Mouse (Mus musculus) hindbrain, embryonic 13.5 days (tissue): Measurements from ENCODE around the gene Ttc28. TPM values are rescaled to one million over a fixed set of nuclear protein-coding genes. Genes with fewer than 3 reads are reported as not detected.
"Not testable (repeated sequence)": the region's sequence is repeated elsewhere in the genome, so short reads cannot be mapped to it uniquely, and the experiment has no call there.

Source experiments
- ATAC-seq: fragments of 200-750 bp; cut with Nextera tagmentation; 2 replicates; pipeline ENCODE4 v1.8.0; 2017; ENCODE audit warnings: moderate TSS enrichment; ENCODE audit not compliant: low FRiP score
- H3K27ac ChIP-seq: fragments of 300-500 bp; sonication (generic); 2 replicates; pipeline ENCODE4 v1.5.1; 2015; ENCODE audit warnings: inconsistent platforms, mild to moderate bottlenecking, moderate library complexity
- H3K27me3 ChIP-seq: fragments of 300-500 bp; sonication (generic); 2 replicates; pipeline ENCODE4 v1.6.1; 2015; ENCODE audit warnings: mild to moderate bottlenecking, inconsistent platforms
- H3K36me3 ChIP-seq: fragments of 300-500 bp; sonication (generic); 2 replicates; pipeline ENCODE4 v1.6.1; 2015; ENCODE audit warnings: mild to moderate bottlenecking, inconsistent platforms
- H3K4me1 ChIP-seq: fragments of 300-500 bp; sonication (generic); replicated peaks from 2 replicates; pipeline ENCODE4 v1.6.1; 2015; ENCODE audit warnings: inconsistent platforms
- H3K4me2 ChIP-seq: fragments of 300-500 bp; sonication (generic); 2 replicates; pipeline ENCODE4 v1.6.1; 2015; ENCODE audit warnings: inconsistent platforms, mild to moderate bottlenecking, moderate library complexity
- H3K4me3 ChIP-seq: fragments of 300-500 bp; sonication (generic); 2 replicates; pipeline ENCODE4 v1.5.1; 2015; ENCODE audit warnings: mild to moderate bottlenecking, inconsistent platforms
- H3K9ac ChIP-seq: fragments of 300-500 bp; sonication (generic); 2 replicates; pipeline ENCODE4 v1.6.1; 2015; ENCODE audit warnings: mild to moderate bottlenecking, inconsistent platforms
- H3K9me3 ChIP-seq: fragments of 300-500 bp; sonication (generic); 2 replicates; pipeline ENCODE4 v1.6.1; 2016; ENCODE audit warnings: inconsistent platforms
- WGBS: fragments of 180-500 bp; shearing (Covaris S2); methylation state at CpG from one replicate; pipeline ENCODE4 v1.1.7; 2015; 5-methylcytosine and 5-hydroxymethylcytosine counted together
- polyA plus RNA-seq: library from polyadenylated mRNA; unstranded; fragments of >200 nt; fragmentation: Nextera tagmentation; extraction: Ambion mirVana; gene quantifications from 2 replicates; pipeline ENCODE4 v1.2.1, GENCODE M21; 2015

Gene Ttc28
- polyA plus RNA-seq, 1 experiment from 2014 or later, result 20.2 TPM

DNA sequence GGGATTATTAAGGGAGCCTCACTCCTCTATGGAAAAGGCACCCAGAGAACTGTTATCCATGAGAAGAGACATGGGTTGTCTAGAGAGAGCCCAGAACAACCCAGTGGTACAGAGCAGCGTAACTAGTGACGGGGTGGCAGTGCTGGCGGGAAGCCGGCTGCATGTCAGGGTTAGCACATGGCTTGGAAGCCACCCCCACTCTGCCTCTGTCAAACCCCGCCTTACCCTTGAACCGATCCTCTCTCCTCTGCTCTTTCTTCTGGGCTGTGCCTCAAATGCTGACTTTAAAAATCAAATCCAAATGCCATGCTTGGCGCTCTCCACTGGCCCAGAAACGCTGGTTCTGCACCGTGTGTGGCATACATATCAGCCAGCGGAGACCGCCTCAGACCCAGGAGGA lies 375.2 kb downstream of the Ttc28 start:
- 0 out of 2 replicates have a peak, but pooled peaks cover 5% of the 10 kb centered on the region for H3K27me3 ChIP-seq
- H3K4me1 ChIP-seq, result peaks cover 56% of the 10 kb centered on the region
- H3K9ac ChIP-seq, result peak overlapping the region; percentile 65
- no peak overlapping the region for H3K4me3 ChIP-seq
- no peaks in the 10 kb centered on the region for H3K9me3 ChIP-seq
- peak overlapping the region; percentile 96 for H3K27ac ChIP-seq
- peak; percentile 14; the same call in 1 of the 2 replicates for ATAC-seq
- H3K4me2 ChIP-seq, result 0 out of 2 replicates have a peak overlapping the region, but pooled peaks have one; percentile 43
- 70% methylated on average over 11 of the region's 11 CpGs for WGBS
- peaks cover 10% of the 10 kb centered on the region for H3K36me3 ChIP-seq

DNA sequence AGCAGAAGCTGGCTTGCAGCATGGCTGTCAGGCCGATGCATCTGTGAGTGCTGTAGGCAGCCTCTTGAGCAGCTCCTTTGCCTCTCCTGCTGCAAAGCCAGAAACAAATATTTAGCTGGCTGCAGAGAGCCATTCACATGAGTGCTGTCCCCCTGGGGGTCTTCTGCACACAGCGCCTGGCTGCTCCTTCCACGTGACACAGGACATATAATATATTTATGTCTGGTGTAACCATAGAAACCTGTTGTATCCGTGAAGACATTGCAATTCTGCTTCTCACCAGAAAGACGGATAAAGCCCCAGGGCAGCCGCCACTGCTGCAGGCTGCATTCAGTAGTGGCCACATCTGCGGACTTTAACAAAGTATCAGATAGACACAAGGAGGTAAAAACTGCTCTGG lies 376.6 kb downstream of the Ttc28 start:
- no peaks in the 10 kb centered on the region for H3K9me3 ChIP-seq
- peak overlapping the region; percentile 96 for H3K27ac ChIP-seq
- H3K4me2 ChIP-seq, result peak overlapping the region; percentile 43
- peaks cover 9% of the 10 kb centered on the region for H3K36me3 ChIP-seq
- H3K4me3 ChIP-seq, result peak overlapping the region; percentile 21; the same call in 1 of the 2 replicates
- peaks cover 56% of the 10 kb centered on the region for H3K4me1 ChIP-seq
- peak overlapping the region; percentile 65 for H3K9ac ChIP-seq
- 0 out of 2 replicates have a peak, but pooled peaks cover 5% of the 10 kb centered on the region for H3K27me3 ChIP-seq
- 4% methylated on average over 7 of the region's 7 CpGs for WGBS
- peak; percentile 76 for ATAC-seq

DNA sequence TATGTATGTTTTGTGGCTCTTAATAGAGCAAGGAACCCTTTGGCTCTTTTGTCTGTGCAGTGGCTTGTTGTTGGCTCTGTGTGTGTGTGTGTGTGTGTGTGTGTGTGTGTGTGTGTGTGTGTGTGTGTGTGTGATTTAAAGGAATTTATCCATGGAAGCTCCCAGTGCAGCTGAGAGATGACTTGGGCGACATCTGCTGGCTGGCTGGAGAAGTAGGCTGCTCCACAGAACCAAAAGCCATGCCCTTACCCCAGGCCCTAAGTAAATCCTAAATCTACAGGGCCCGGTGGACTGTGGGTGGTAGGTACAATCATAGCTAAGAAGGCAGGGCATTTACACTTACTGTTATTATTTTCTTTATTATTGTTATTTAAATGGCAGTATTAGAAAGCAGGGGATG lies 377.5 kb downstream of the Ttc28 start:
- Histone ChIP-seq H3K9me3 (no peaks in the 10 kb centered on the region), H3K36me3 (no peaks in the 10 kb centered on the region; the same call in 1 of the 2 replicates), H3K4me3 (no peak overlapping the region), H3K27me3 (0 out of 2 replicates have a peak, but pooled peaks cover 7% of the 10 kb centered on the region), H3K4me1 (peaks cover 63% of the 10 kb centered on the region), H3K27ac (peak overlapping the region; percentile 96), H3K9ac (peak overlapping the region; percentile 65), H3K4me2 (no peak overlapping the region)
- ATAC-seq, result no peak
- 2% methylated on average over 2 of the region's 2 CpGs for WGBS

DNA sequence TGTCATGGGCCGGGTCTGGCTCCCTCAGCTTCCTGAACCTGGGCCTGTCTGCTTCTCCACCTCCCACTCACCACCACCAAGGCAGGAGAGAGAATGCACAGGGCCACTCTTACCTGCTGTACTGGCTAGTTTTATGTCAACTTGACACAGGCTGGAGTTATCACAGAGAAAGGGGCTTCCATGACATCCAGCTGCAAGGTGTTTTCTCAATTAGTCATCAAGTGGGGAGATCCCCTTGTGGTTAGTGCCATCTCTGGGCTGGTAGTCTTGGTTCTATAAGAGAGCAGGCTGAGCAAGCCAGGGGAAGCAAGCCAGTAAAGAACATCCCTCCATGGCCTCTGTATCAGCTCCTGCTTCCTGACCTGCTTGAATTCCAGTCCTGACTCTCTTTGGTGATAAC lies 381.6 kb downstream of the Ttc28 start:
- WGBS, result 81% methylated on average over 1 of the region's 1 CpGs
- not testable (repeated sequence) for H3K9ac ChIP-seq, H3K4me2 ChIP-seq, H3K4me3 ChIP-seq, H3K9me3 ChIP-seq, ATAC-seq, H3K27ac ChIP-seq, H3K27me3 ChIP-seq
- Histone ChIP-seq H3K4me1 (peaks cover 62% of the 10 kb centered on the region), H3K36me3 (peaks cover 13% of the 10 kb centered on the region)

DNA sequence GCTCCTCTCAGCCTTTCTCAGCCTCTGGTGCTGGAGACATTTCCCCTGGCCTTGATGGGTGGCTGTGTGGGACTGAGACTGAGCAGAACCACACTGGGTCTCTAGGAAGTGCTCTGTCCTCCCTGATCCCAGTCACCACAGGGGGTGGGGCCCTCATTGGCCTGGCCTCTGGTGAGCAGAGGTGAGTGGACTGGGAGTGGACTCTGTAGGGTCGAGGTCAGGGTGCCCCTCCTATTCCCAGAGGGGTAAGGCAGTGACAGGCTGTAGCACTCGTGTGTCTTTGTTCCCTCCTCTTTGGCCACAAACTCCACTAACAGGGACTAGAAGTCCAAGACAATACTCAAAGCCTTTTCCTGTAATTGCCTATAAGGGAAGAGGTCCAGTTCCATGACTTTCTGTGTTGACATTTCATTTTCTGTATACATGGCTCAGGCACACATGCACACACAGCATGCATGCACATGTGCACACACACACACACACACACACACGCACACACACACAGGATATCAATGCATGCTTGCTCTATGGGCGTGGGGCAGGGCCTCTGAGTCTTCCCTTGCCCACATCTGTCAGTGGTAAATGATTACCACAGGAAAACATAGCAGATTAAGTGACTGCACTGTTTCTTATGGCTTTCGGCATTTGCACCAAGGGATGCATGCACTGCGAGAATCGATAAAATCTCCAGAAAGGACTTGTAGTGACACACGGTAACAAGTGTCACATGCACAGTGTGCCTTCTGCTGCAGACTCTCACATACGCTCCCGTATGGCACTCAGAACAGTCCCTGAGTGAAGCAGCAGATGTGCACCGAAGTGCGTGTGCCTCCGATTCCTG lies 382.4 kb downstream of the Ttc28 start:
- H3K4me1 ChIP-seq, result peaks cover 54% of the 10 kb centered on the region

DNA sequence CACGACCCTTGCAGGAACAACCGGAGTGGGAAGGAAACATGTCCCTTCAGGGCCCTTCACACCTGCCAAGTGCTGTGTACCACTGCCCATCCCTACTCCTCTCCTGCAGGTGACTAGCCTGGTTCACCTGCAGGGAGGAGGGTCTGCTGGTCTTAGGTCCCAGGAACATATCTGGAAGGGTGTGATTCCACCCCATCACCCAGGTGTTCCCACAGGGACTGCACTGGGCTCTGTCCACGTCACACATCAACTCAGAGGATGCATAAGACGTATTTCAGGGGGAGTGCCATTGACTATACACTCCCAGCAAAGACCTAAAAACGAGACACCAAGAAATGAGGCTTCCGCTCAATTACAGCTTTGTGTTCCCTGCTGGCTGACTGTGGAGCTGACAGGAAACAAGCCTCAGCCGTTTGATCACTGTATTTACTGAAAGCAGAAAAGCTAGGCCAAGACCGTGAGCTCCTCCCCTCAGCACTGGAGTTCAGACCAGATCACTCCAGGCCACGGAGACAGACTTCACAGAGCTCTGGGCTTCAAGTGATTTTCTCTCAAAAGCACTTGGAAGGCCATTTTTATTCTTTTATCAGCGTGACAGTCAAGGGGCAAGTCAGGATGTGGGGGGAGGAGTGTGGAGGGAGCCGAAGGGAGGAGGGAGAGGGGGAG lies 383.1 kb downstream of the Ttc28 start:
- H3K9me3 ChIP-seq, result no peaks in the 10 kb centered on the region
- no peak overlapping the region for H3K4me3 ChIP-seq
- ATAC-seq, result peak; percentile 40; the same call in 1 of the 2 replicates
- 0 out of 2 replicates have a peak, but pooled peaks cover 2% of the 10 kb centered on the region for H3K27me3 ChIP-seq
- 16% methylated on average over 11 of the region's 11 CpGs for WGBS
- peak overlapping the region; percentile 26 for H3K9ac ChIP-seq
- H3K4me2 ChIP-seq, result no peak overlapping the region
- H3K27ac ChIP-seq, result peak overlapping the region; percentile 86
- H3K4me1 ChIP-seq, result peaks cover 47% of the 10 kb centered on the region
- H3K36me3 ChIP-seq, result peaks cover 29% of the 10 kb centered on the region

More for the DNA sequence above, 382.4 kb downstream of the Ttc28 start:
- 0 out of 2 replicates have a peak, but pooled peaks have one; percentile 12 for ATAC-seq
- no peaks in the 10 kb centered on the region for H3K9me3 ChIP-seq
- 0 out of 2 replicates have a peak, but pooled peaks cover 2% of the 10 kb centered on the region for H3K27me3 ChIP-seq
- no peak overlapping the region for H3K4me2 ChIP-seq
- peak overlapping the region; percentile 26 for H3K9ac ChIP-seq
- no peak overlapping the region for H3K4me3 ChIP-seq
- 56% methylated on average over 13 of the region's 13 CpGs for WGBS
- peaks cover 21% of the 10 kb centered on the region for H3K36me3 ChIP-seq
- peak overlapping the region; percentile 86 for H3K27ac ChIP-seq

DNA sequence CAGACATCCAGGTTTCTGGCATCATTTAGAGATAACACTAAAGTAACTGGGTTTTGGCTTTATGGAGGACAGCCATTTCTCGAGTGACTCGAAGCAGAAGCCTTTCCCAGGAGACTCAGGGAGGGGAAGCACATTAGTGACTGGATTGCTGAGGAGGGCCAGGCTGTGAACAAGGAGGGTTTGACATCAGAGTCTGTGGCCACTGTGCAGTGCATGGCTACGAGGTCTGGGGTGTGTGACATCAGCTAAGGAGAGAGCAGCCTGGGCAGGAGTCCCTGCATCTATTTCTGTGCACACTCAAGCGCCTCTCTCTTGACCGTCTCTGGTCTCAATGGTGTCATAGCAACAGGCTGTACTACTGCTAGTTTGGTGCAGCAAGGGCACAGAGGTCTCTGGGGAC lies 383.8 kb downstream of the Ttc28 start:
- H3K4me3 ChIP-seq, result no peak overlapping the region
- H3K4me1 ChIP-seq, result peaks cover 43% of the 10 kb centered on the region
- H3K9me3 ChIP-seq, result no peaks in the 10 kb centered on the region
- H3K9ac ChIP-seq, result peak overlapping the region; percentile 26
- H3K27me3 ChIP-seq, result 0 out of 2 replicates have a peak, but pooled peaks cover 2% of the 10 kb centered on the region
- no peak overlapping the region for H3K4me2 ChIP-seq
- WGBS, result 23% methylated on average over 5 of the region's 5 CpGs
- peaks cover 35% of the 10 kb centered on the region for H3K36me3 ChIP-seq
- no peak for ATAC-seq
- peak overlapping the region; percentile 86 for H3K27ac ChIP-seq

DNA sequence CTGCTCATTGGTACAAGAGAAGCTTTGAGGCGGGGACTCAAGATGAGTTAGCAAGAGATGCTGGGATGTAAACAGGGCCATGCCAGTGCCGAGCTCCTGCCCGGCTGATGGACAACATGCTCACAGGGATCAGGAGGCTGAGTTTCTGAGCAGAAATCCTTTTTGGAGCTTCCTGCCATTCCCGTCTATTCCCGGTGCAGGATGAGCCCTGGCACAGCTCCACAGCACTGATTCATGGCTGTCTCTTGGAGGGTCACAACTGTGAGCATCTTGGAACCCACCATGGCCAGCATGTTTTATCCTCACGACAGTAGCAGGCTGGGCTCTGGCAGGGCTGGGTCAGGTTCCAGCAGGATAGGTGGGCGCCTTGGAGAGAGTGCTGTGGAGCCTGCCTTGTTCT lies 384.9 kb downstream of the Ttc28 start:
- ATAC-seq, result no peak
- H3K4me2 ChIP-seq, result no peak overlapping the region
- H3K27ac ChIP-seq, result no peak overlapping the region
- WGBS, result 91% methylated on average over 7 of the region's 7 CpGs
- H3K9ac ChIP-seq, result no peak overlapping the region
- peaks cover 35% of the 10 kb centered on the region for H3K36me3 ChIP-seq
- peaks cover 41% of the 10 kb centered on the region for H3K4me1 ChIP-seq
- no peak overlapping the region for H3K4me3 ChIP-seq
- 0 out of 2 replicates have a peak, but pooled peaks cover 2% of the 10 kb centered on the region for H3K27me3 ChIP-seq
- no peaks in the 10 kb centered on the region for H3K9me3 ChIP-seq

DNA sequence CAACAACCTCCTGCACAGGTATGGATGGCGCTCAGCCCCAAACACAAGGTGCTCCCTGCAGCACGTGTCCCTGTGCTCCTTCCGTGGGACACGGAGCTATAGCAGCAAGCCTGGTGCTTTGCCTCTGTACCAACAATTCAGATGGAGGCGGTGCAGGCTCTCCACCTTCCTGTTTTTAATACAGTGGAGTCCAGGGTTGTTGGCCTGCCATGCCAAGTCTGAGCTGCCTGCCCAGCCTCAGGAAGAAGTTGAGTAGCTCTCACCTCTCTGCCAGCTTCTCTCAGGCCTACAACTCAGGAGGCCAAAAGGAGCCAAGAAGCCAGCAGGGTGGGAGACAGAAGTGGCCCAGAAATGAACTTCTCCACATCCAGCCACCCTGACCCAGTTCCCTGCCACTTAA lies 387.1 kb downstream of the Ttc28 start:
- ATAC-seq, result no peak
- no peak overlapping the region for H3K4me2 ChIP-seq
- H3K36me3 ChIP-seq, result peaks cover 46% of the 10 kb centered on the region
- WGBS, result 90% methylated on average over 5 of the region's 5 CpGs
- H3K4me3 ChIP-seq, result no peak overlapping the region
- no peaks in the 10 kb centered on the region for H3K9me3 ChIP-seq
- H3K27ac ChIP-seq, result no peak overlapping the region
- no peak overlapping the region for H3K9ac ChIP-seq
- peaks cover 55% of the 10 kb centered on the region for H3K4me1 ChIP-seq
- 0 out of 2 replicates have a peak, but pooled peaks cover 7% of the 10 kb centered on the region for H3K27me3 ChIP-seq

DNA sequence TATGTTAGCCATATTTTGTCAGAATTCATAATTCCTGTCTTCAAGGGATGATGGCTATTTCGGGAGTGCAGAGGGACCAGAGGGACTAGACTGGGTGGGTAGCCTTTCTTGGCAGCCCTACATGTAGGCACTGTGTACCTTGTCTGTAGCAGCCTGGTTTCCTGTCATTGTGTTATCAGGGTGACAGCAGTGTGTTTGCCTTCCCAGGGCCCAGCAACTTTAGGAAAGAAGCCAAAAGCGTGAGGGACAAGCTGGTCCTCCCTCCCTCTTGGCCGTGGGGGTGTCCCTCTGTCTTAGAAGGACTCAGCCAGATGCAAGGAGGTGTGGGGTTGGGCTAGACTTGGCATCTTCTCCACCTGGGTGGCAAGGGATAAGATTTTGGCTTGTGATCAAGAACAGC lies 387.5 kb downstream of the Ttc28 start:
- H3K27ac ChIP-seq, result no peak overlapping the region
- ATAC-seq, result no peak
- H3K4me3 ChIP-seq, result no peak overlapping the region
- no peak overlapping the region for H3K9ac ChIP-seq
- no peak overlapping the region for H3K4me2 ChIP-seq
- H3K27me3 ChIP-seq, result peaks cover 10% of the 10 kb centered on the region; the same call in 1 of the 2 replicates
- peaks cover 51% of the 10 kb centered on the region for H3K36me3 ChIP-seq
- H3K4me1 ChIP-seq, result peaks cover 50% of the 10 kb centered on the region
- H3K9me3 ChIP-seq, result no peaks in the 10 kb centered on the region
- WGBS, result 90% methylated on average over 3 of the region's 3 CpGs

DNA sequence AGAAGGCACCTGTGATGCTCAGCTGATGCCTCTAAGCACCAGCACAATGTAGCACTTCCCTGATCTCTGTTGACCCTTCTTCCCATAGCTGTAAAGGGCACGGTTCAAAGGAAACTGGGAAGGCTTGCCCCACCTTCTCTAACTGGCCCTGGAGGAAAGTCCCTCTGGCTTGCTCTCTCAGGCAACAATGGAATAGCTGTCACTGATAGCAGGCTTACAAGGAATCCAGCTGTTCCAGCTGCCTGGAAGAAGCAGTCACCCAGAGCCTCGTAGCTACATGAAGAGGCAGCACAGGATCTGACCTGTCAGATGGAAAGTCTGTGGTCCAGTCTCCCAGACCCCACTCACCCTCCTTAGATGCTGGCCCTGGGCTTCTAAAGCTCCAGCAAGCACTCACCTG lies 389.2 kb downstream of the Ttc28 start:
- no peak overlapping the region for H3K4me2 ChIP-seq
- H3K27me3 ChIP-seq, result peaks cover 18% of the 10 kb centered on the region
- H3K9ac ChIP-seq, result no peak overlapping the region
- 41% methylated on average over 2 of the region's 2 CpGs for WGBS
- no peak for ATAC-seq
- peaks cover 57% of the 10 kb centered on the region for H3K36me3 ChIP-seq
- H3K9me3 ChIP-seq, result no peaks in the 10 kb centered on the region
- peaks cover 35% of the 10 kb centered on the region for H3K4me1 ChIP-seq
- H3K4me3 ChIP-seq, result no peak overlapping the region
- H3K27ac ChIP-seq, result no peak overlapping the region

DNA sequence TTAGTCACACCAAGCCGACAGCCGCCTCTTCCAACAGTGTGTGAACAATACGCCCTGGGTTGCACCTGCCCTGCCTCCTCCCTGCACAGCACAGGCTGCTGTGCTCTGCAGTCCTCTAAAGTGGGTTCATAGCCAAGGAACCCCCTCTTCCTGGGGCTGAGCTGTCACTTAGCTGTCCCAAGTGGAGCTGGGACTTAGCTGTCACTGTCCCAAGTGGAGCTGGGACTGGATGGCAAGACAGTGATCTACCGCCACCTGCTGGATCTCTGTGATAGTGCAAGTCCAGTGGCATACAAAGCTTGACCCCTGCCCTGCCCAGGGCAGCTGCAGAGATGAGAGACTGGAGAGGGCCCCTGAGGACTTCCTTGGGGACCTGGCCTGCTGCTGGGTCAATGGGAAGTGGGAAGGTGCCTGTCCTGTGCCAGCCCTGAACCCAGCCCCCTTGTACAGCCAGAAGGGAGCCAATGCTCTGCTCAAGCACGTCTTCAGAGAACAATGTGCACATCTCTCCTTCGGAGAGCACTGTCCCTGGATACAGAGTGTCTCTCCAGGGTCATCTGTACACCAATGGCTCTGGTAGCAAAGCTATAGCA lies 390.1 kb downstream of the Ttc28 start:
- Histone ChIP-seq H3K4me2 (no peak overlapping the region), H3K9me3 (no peaks in the 10 kb centered on the region), H3K27me3 (peaks cover 18% of the 10 kb centered on the region), H3K4me1 (peaks cover 28% of the 10 kb centered on the region), H3K36me3 (peaks cover 62% of the 10 kb centered on the region), H3K4me3 (no peak overlapping the region), H3K27ac (peak overlapping the region; percentile 55; the same call in 1 of the 2 replicates), H3K9ac (peak overlapping the region; percentile 35; the same call in 1 of the 2 replicates)
- 52% methylated on average over 6 of the region's 6 CpGs for WGBS
- peak; percentile 57 for ATAC-seq
